Mouse (Mus musculus) kidney, embryonic 14.5 days (tissue): ENCODE results near the gene Large1. TPM values are rescaled to one million over a fixed set of nuclear protein-coding genes. Genes with fewer than 3 reads are reported as not detected.

Source experiments
- ATAC-seq: fragments of 200-750 bp; cut with Nextera tagmentation; 2 replicates; pipeline ENCODE4 v1.8.0; 2017; ENCODE audit warnings: moderate number of reproducible peaks, mild to moderate bottlenecking, moderate TSS enrichment, moderate library complexity; ENCODE audit not compliant: low FRiP score, low TSS enrichment
- H3K27ac ChIP-seq: fragments of 300-500 bp; sonication (generic); 2 replicates; pipeline ENCODE4 v1.5.1; 2014; ENCODE audit warnings: low read depth, mild to moderate bottlenecking, low read length, moderate library complexity, mixed read lengths
- H3K27me3 ChIP-seq: fragments of 300-500 bp; sonication (generic); 2 replicates; pipeline ENCODE4 v1.6.1; 2014; ENCODE audit warnings: mild to moderate bottlenecking, low read length; ENCODE audit not compliant: control insufficient read depth, insufficient read depth
- H3K36me3 ChIP-seq: fragments of 300-500 bp; sonication (generic); 2 replicates; pipeline ENCODE4 v1.6.1; 2014; ENCODE audit warnings: low read length, mixed read lengths; ENCODE audit not compliant: control insufficient read depth, insufficient read depth
- H3K4me1 ChIP-seq: fragments of 300-500 bp; sonication (generic); 2 replicates; pipeline ENCODE4 v1.6.1; 2014; ENCODE audit warnings: low read length, mixed read lengths; ENCODE audit not compliant: control insufficient read depth, insufficient read depth
- H3K4me2 ChIP-seq: fragments of 300-500 bp; sonication (generic); replicated peaks from 2 replicates; pipeline ENCODE4 v1.6.1; 2014; ENCODE audit warnings: low read depth, mild to moderate bottlenecking, low read length
- H3K4me3 ChIP-seq: fragments of 300-500 bp; sonication (generic); 2 replicates; pipeline ENCODE4 v1.5.1; 2014; ENCODE audit warnings: mild to moderate bottlenecking, low read length
- H3K9ac ChIP-seq: fragments of 300-500 bp; sonication (generic); 2 replicates; pipeline ENCODE4 v1.6.1; 2014; ENCODE audit warnings: low read depth, mild to moderate bottlenecking, low read length, moderate library complexity
- H3K9me3 ChIP-seq: fragments of 300-500 bp; sonication (generic); 2 replicates; pipeline ENCODE4 v1.6.1; 2016; ENCODE audit warnings: low read length; ENCODE audit not compliant: control insufficient read depth
- WGBS: fragments of 180-500 bp; shearing (Covaris S2); extraction: QIAGEN DNeasy Blood & Tissue Kit; methylation state at CpG from one replicate; pipeline ENCODE4 v1.1.7; 2014; 5-methylcytosine and 5-hydroxymethylcytosine counted together
- polyA plus RNA-seq: library from polyadenylated mRNA; unstranded; fragments of >200 nt; fragmentation: Nextera tagmentation; extraction: Ambion mirVana; gene quantifications from 2 replicates; pipeline ENCODE4 v1.2.1, GENCODE M21; 2014

The Large1 gene
- polyA plus RNA-seq, 1 experiment from 2014 or later: 10.4 TPM

GRCm38 (mm10) chr8:73178434-73178833 lies 174.9 kb downstream of the Large1 start:
- WGBS: 53% methylated on average over 1 of the region's 1 CpGs
- Histone ChIP-seq H3K4me3 (no peak overlapping the region), H3K27ac (no peak overlapping the region), H3K36me3 (no peaks in the 10 kb centered on the region), H3K27me3 (no peaks in the 10 kb centered on the region), H3K9me3 (no peaks in the 10 kb centered on the region), H3K4me2 (no peak overlapping the region), H3K4me1 (no peaks in the 10 kb centered on the region), H3K9ac (no peak overlapping the region)
- ATAC-seq: peak; percentile 76; the same call in 1 of the 2 replicates

GRCm38 (mm10) chr8:73172661-73173060 lies 180.7 kb downstream of the Large1 start:
- Histone ChIP-seq H3K4me1 (no peaks in the 10 kb centered on the region), H3K27ac (no peak overlapping the region), H3K27me3 (no peaks in the 10 kb centered on the region), H3K36me3 (no peaks in the 10 kb centered on the region), H3K4me2 (no peak overlapping the region), H3K9ac (no peak overlapping the region), H3K9me3 (no peaks in the 10 kb centered on the region), H3K4me3 (no peak overlapping the region)
- no peak for ATAC-seq

GRCm38 (mm10) chr8:73161994-73162393 lies 191.3 kb downstream of the Large1 start:
- no peak for ATAC-seq

GRCm38 (mm10) chr8:73161564-73161963 lies 191.8 kb downstream of the Large1 start:
- no peaks in the 10 kb centered on the region for H3K36me3 ChIP-seq
- no peak overlapping the region for H3K4me2 ChIP-seq
- ATAC-seq: no peak
- H3K4me1 ChIP-seq: no peaks in the 10 kb centered on the region
- WGBS: 78% methylated on average over 1 of the region's 1 CpGs
- H3K27ac ChIP-seq: no peak overlapping the region
- no peak overlapping the region for H3K4me3 ChIP-seq
- no peak overlapping the region for H3K9ac ChIP-seq
- H3K9me3 ChIP-seq: no peaks in the 10 kb centered on the region
- H3K27me3 ChIP-seq: no peaks in the 10 kb centered on the region

More at GRCm38 (mm10) chr8:73161994-73162393, 191.3 kb downstream of the Large1 start:
- Histone ChIP-seq H3K36me3 (no peaks in the 10 kb centered on the region), H3K9me3 (no peaks in the 10 kb centered on the region), H3K4me1 (no peaks in the 10 kb centered on the region), H3K4me2 (no peak overlapping the region), H3K4me3 (no peak overlapping the region), H3K27ac (no peak overlapping the region), H3K9ac (no peak overlapping the region), H3K27me3 (no peaks in the 10 kb centered on the region)
- WGBS: 74% methylated on average over 3 of the region's 3 CpGs

- Histone ChIP-seq H3K4me3 (no peak overlapping the region), H3K27ac (no peak overlapping the region), H3K9ac (no peak overlapping the region), H3K4me1 (no peaks in the 10 kb centered on the region), H3K36me3 (no peaks in the 10 kb centered on the region), H3K4me2 (no peak overlapping the region), H3K27me3 (no peaks in the 10 kb centered on the region), H3K9me3 (no peaks in the 10 kb centered on the region)
- WGBS: 82% methylated on average over 2 of the region's 2 CpGs
- ATAC-seq: no peak
These were observed 192.4 kb downstream of the Large1 start for GRCm38 (mm10) chr8:73160945-73161344.

- H3K4me1 ChIP-seq: no peaks in the 10 kb centered on the region
- WGBS: 94% methylated on average over 3 of the region's 3 CpGs
- no peak overlapping the region for H3K9ac ChIP-seq
These were observed 206.1 kb downstream of the Large1 start for GRCm38 (mm10) chr8:73147236-73147635.

GRCm38 (mm10) chr8:73142660-73143395 lies 210.5 kb downstream of the Large1 start:
- Histone ChIP-seq H3K9me3 (no peaks in the 10 kb centered on the region), H3K4me2 (no peak overlapping the region), H3K27ac (no peak overlapping the region), H3K4me1 (no peaks in the 10 kb centered on the region), H3K4me3 (no peak overlapping the region), H3K27me3 (no peaks in the 10 kb centered on the region), H3K36me3 (no peaks in the 10 kb centered on the region), H3K9ac (no peak overlapping the region)
- WGBS: 38% methylated on average over 1 of the region's 1 CpGs
- ATAC-seq: no peak

More at GRCm38 (mm10) chr8:73147236-73147635, 206.1 kb downstream of the Large1 start:
- H3K4me2 ChIP-seq: no peak overlapping the region
- H3K27me3 ChIP-seq: no peaks in the 10 kb centered on the region
- no peaks in the 10 kb centered on the region for H3K36me3 ChIP-seq
- no peak overlapping the region for H3K4me3 ChIP-seq
- H3K9me3 ChIP-seq: no peaks in the 10 kb centered on the region
- H3K27ac ChIP-seq: no peak overlapping the region
- ATAC-seq: no peak

- Histone ChIP-seq H3K27ac (no peak overlapping the region), H3K9ac (no peak overlapping the region), H3K4me2 (no peak overlapping the region), H3K4me3 (no peak overlapping the region), H3K9me3 (no peaks in the 10 kb centered on the region), H3K27me3 (no peaks in the 10 kb centered on the region), H3K4me1 (no peaks in the 10 kb centered on the region), H3K36me3 (no peaks in the 10 kb centered on the region)
- no peak for ATAC-seq
- WGBS: 75% methylated on average over 6 of the region's 6 CpGs
These were observed 217.9 kb downstream of the Large1 start for GRCm38 (mm10) chr8:73135397-73135796.

- WGBS: 86% methylated on average over 2 of the region's 2 CpGs
- Histone ChIP-seq H3K4me1 (no peaks in the 10 kb centered on the region), H3K9ac (no peak overlapping the region), H3K4me2 (no peak overlapping the region), H3K9me3 (no peaks in the 10 kb centered on the region), H3K36me3 (no peaks in the 10 kb centered on the region), H3K4me3 (no peak overlapping the region), H3K27ac (no peak overlapping the region), H3K27me3 (no peaks in the 10 kb centered on the region)
- no peak for ATAC-seq
These were observed 221.3 kb downstream of the Large1 start for GRCm38 (mm10) chr8:73132080-73132479.
